Mouse (Mus musculus) left cerebral cortex, adult 8-10 months (tissue): ENCODE measurements around the gene Fat2. TPM values are rescaled to one million over a fixed set of nuclear protein-coding genes. Genes with fewer than 3 reads are reported as not detected.

Source experiments
- DNase-seq, 2 experiments: peaks; one replicate each; pipeline ENCODE4 v3.0.0; 2022; ENCODE audit warnings: low spot score in 2 of 2
- total RNA-seq, 4 experiments: library from RNA; stranded (reverse); gene quantifications; 2 replicates each; pipeline ENCODE4 v1.2.4; 2022

Fat2 gene
- under 1 TPM; 0.16 to 0.32 (median 0.19) TPM for total RNA-seq

- DNase-seq = no peak
Measured at GRCm38 (mm10) chr11:55336101-55336891, at the start of gene Fat2. Fat2 (minus strand) TSS chr11:55336564.

DNA sequence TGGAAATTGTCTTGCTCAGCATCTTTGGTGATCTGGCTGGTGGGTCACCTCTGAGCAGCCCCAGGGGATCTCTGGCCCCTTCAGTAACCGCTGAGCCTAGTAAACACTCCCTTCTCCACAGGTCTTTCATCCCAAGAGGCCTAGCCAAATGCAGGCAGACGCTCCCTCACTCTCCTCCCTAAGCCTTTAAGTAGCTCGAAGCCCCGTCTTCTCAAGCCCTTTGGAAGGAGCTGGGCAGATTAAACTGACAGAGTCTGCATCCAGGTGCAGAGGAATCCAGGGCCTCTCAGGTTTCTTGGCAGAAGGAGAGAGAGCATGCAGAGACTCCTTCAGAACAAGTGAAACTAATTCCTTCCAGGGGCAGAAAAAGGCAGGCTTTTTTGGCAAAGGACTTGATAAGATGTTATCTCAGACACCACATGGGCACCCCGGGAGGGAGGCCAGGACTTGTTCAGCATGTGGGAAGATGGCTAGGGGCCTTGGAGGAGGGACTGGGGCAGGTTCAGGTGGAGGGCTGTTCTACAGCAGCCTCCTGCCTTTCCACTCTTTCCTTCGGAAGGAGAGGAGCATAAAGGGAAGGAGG is 47.2 kb upstream of the Fat2 start:
- DNase-seq = no peak

DNA sequence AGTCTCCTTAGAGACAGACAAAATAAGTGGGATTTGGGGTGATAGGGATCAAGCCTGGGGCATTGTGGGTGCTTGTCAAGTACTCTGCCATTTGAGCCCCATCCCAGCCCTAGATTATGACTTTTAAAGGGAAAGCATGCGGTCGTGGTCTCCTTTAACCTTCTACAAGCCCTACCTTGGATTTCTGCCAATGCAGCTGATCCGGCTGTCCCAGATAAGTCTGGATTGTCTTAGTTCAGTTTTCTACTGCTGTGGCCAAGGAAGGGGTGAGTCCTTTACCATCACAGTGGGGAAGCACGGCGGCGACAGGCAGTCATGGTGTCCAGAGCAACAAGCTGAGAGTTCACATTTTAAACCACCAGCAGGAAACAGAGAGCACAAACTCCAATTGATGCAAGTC is 44.5 kb upstream of the Fat2 start:
- no peak for DNase-seq

GRCm38 (mm10) chr11:55378371-55378770 is 42.0 kb upstream of the Fat2 start:
- DNase-seq = peak in 1 of 2 experiments; percentile 64

DNA sequence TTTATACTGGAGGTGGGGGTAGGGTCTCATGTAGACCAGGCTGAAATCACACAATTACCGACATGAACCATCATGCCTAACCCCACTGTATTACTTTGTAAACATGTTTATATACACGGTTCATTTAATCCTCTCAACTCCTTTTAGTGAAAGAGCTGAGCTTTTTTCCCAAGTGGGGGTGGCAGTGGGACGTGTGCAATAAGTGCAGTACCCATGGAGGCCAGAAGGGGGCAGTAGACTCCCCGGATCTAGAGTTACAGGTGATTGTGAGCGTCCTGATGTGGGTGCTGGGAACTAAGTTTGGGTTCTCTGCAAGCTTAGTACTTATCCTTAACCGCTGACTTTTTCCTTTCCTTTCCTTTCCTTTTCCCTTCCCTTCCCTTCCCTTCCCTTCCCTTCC is 37.5 kb upstream of the Fat2 start:
- DNase-seq = no peak

DNA sequence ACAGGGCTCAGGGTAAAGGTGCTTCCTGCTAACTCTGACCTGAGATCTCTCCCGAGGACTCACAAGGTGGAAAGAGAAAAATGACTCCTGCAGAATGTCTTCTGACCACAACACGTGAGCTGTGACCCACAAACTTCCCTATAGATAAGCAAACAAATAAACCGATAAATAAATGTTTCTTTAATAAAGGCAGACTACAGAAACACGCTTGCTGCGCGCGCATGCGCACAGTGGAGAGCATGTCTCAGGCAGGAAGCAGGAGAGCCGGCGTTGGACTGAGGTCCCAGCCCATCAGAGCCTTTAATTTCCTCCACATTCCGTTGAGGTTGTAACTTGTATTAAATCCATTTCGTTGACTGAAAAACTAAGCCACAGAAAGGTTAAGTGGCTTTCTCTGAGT is 37.0 kb upstream of the Fat2 start:
- DNase-seq = no peak

DNA sequence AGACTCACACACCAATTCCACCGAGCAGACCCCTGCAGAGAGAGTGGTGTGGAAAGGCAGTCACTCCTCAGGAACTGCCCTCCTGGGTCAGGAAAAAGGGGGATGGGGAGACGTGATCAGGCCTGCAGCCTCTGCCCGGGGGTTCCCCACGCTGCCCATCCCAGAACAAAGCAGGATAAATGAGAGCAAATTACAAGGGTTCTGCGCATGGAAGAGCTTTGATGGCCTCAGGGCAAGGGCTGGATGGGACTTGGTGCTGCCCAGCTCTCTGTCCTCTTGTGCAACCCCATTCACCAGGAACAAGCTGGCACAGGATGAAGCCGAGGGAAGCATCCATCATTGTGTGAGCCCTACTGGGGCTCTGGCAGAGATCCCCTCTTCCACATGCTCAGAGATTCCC is 35.6 kb upstream of the Fat2 start:
- DNase-seq = no peak

DNA sequence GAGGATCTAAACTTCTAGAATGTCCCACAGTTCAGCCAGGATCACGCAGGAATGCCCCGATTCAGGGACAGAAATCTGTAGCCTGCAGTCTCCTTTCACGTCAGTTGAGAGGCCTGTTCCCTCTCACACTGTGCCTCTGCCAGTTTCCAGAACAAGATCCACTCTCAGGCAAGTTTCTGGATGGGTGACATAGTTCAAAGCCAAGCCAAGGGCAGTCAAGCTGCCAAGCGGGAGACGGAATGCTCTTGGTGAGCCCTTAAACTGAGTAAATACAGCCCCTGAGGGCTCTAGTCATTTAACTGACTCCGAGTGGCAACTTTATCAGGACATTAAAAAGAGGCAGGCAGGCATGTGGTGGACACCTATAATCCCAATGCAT is 32.7 kb upstream of the Fat2 start:
- no peak for DNase-seq

GRCm38 (mm10) chr11:55368388-55369092 is 32.2 kb upstream of the Fat2 start:
- DNase-seq = no peak

- DNase-seq = no peak
Measured at GRCm38 (mm10) chr11:55367783-55368182, 31.4 kb upstream of the Fat2 start.

DNA sequence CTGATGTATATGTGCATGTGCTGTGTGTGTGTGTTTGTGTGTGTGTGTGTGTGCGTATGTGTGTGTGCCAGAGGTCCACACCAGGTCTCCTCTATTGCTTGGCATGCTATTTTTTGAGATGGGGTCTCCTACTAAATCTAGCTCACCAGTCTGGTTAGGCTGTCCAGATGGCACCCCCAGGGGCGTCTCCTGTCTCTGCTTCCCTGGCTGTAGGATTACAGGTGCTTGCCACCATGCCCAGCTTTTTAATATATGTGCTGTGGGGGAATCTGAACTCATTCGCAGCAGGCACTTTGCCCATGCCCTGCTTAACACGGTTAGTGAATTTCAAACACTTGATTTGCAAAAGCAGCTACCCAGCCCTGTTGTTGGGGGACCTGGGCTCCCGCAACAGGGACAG is 29.5 kb upstream of the Fat2 start:
- no peak for DNase-seq

DNA sequence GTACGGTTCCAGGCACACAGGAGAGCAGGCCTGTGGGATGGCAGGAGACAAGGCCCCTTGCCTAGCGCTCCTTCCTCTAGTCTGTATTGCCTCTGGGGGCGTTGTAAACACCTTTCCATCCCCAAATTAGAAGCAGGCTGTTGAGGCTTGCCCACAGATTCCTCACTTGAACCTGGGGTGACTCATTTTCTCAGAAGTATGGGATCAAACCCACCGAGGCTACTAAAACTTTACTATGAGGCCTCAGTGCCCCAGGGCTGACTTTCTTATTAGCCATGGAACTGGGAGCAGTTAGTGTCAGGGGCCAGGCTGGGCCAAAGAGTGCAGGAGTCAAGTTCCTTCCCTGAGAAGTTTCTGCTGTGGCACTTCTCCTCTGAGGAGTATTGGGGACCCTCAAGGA is 28.9 kb upstream of the Fat2 start:
- DNase-seq = no peak

- DNase-seq = no peak
Measured at GRCm38 (mm10) chr11:55364662-55365061, 28.3 kb upstream of the Fat2 start.

GRCm38 (mm10) chr11:55358094-55358783 is 21.9 kb upstream of the Fat2 start:
- no peak for DNase-seq

- no peak for DNase-seq
Measured at GRCm38 (mm10) chr11:55356846-55357245, 20.5 kb upstream of the Fat2 start.

GRCm38 (mm10) chr11:55341961-55342371 is 5.6 kb upstream of the Fat2 start:
- peak in 1 of 2 experiments; percentile 16 for DNase-seq

DNA sequence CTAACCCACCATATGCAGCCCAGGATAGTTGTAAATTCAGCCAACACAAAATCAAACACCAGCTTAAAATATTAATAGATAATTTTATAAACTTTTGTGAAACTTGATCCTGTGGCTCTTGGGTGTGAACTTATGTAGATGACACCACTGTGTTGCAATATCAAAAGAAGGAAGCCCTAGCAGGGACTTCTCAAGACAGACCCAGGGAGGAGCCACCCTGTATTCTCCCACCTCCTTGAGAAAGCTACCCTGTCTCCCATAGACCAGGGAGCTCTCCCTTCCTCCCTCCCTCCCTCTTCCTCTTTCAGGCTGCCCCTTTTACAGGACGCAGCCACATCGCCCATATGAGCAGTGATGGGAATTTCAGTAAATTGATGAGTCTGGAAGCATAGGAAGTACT is 4.4 kb upstream of the Fat2 start:
- DNase-seq = no peak

DNA sequence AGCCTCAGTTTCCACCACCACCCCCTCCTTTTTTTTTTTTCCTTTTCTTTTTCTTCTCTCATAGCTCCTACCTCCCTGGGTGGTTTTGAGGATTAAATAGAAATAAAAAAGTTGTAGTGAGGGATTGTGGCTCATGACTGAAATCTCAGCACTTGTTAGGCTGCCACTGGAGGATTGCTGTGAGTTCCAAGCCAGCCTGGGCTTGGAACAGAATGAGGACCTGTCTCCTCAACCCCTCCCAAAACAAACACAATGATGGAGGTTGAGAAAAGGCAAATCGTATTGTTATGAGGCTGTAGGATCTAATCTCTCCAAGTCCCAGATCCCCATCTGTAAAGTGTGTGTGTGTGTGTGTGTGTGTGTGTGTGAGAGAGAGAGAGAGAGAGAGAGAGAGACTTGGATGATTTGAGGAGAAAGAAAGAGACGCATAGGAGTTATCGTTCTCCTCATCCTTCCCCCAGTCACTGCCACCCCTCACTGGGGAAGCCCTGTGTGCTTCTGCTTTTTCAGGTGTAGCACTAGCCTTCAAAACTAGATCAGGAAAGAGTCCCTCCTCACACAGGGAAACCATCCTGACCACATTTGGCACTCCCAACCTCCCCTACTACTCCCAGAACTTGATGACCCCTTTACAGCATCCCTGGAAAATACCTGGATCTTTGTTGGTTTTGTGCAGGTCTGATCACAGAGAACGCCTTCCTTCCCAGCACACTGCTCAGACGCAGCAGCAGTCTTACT is 837 bp upstream of the Fat2 start:
- no peak for DNase-seq

GRCm38 (mm10) chr11:55335314-55336076 is 869 bp downstream of the Fat2 start:
- no peak for DNase-seq

- no peak for DNase-seq
Measured at GRCm38 (mm10) chr11:55334545-55334944, 1.8 kb downstream of the Fat2 start.

GRCm38 (mm10) chr11:55334063-55334462 is 2.3 kb downstream of the Fat2 start:
- DNase-seq = no peak
